Mouse (Mus musculus): ENCODE measurements around the gene Myl12a.

Gene Myl12a

GRCm38 (mm10) chr17:71010646-71011242, 8.1 kb upstream of the Myl12a start:
- DNase-seq (ENCODE audit: low spot score in 2 of 2): no peak

GRCm38 (mm10) chr17:71009751-71010150, 7.1 kb upstream of the Myl12a start:
- no peak for DNase-seq (ENCODE audit: low spot score in 2 of 2)

GRCm38 (mm10) chr17:71008676-71009075, 6.0 kb upstream of the Myl12a start:
- no peak for DNase-seq (ENCODE audit: low spot score in 2 of 2)

- DNase-seq (ENCODE audit: low spot score in 2 of 2): no peak
Measured at GRCm38 (mm10) chr17:71006976-71007375, 4.3 kb upstream of the Myl12a start.

- peak; percentile 58 to 59 for DNase-seq (ENCODE audit: low spot score in 2 of 2)
Measured at GRCm38 (mm10) chr17:71004186-71004960, 1.7 kb upstream of the Myl12a start.

GRCm38 (mm10) chr17:71003721-71004120, 1.0 kb upstream of the Myl12a start:
- DNase-seq (ENCODE audit: low spot score in 2 of 2): no peak

- no peak for DNase-seq (ENCODE audit: low spot score in 2 of 2)
Measured at GRCm38 (mm10) chr17:71003112-71003511, 434 bp upstream of the Myl12a start.

- DNase-seq (ENCODE audit: low spot score in 2 of 2): peak; percentile 99
Measured at GRCm38 (mm10) chr17:71002081-71002743, 466 bp downstream of the Myl12a start, which contains the start of gene Myom1. Gene Myom1 (plus strand): TSS chr17:71002633.

- DNase-seq (ENCODE audit: low spot score in 2 of 2): peak in 1 of 2 experiments; percentile 41
Measured at GRCm38 (mm10) chr17:71001699-71002080, 988 bp downstream of the Myl12a start.

GRCm38 (mm10) chr17:71001067-71001466, 1.6 kb downstream of the Myl12a start:
- no peak for DNase-seq (ENCODE audit: low spot score in 2 of 2)

GRCm38 (mm10) chr17:71000255-71000654, 2.4 kb downstream of the Myl12a start:
- no peak for DNase-seq (ENCODE audit: low spot score in 2 of 2)

GRCm38 (mm10) chr17:70999187-70999586, 3.5 kb downstream of the Myl12a start:
- DNase-seq (ENCODE audit: low spot score in 2 of 2): no peak

- no peak for DNase-seq (ENCODE audit: low spot score in 2 of 2)
Measured at GRCm38 (mm10) chr17:70998400-70998975, 4.2 kb downstream of the Myl12a start.

- DNase-seq (ENCODE audit: low spot score in 2 of 2): peak in 1 of 2 experiments; percentile 58
Measured at GRCm38 (mm10) chr17:70997836-70998235, 4.8 kb downstream of the Myl12a start.

GRCm38 (mm10) chr17:70995551-70995950, 7.1 kb downstream of the Myl12a start:
- no peak for DNase-seq (ENCODE audit: low spot score in 2 of 2)

GRCm38 (mm10) chr17:70994671-70995070, 8.0 kb downstream of the Myl12a start:
- DNase-seq (ENCODE audit: low spot score in 2 of 2): no peak

- peak; percentile 75 to 80 for DNase-seq (ENCODE audit: low spot score in 2 of 2)
Measured at GRCm38 (mm10) chr17:70993385-70993807, 9.3 kb downstream of the Myl12a start.

- no peak for DNase-seq (ENCODE audit: low spot score in 2 of 2)
Measured at GRCm38 (mm10) chr17:70992662-70993061, 10.0 kb downstream of the Myl12a start.

GRCm38 (mm10) chr17:70991706-70992625, 10.7 kb downstream of the Myl12a start:
- no peak for DNase-seq (ENCODE audit: low spot score in 2 of 2)

GRCm38 (mm10) chr17:70990403-70991303, 12.0 kb downstream of the Myl12a start:
- DNase-seq (ENCODE audit: low spot score in 2 of 2): peak; percentile 84 to 85

All from heart, adult 9 months (tissue).